In the genomic region with DNA sequence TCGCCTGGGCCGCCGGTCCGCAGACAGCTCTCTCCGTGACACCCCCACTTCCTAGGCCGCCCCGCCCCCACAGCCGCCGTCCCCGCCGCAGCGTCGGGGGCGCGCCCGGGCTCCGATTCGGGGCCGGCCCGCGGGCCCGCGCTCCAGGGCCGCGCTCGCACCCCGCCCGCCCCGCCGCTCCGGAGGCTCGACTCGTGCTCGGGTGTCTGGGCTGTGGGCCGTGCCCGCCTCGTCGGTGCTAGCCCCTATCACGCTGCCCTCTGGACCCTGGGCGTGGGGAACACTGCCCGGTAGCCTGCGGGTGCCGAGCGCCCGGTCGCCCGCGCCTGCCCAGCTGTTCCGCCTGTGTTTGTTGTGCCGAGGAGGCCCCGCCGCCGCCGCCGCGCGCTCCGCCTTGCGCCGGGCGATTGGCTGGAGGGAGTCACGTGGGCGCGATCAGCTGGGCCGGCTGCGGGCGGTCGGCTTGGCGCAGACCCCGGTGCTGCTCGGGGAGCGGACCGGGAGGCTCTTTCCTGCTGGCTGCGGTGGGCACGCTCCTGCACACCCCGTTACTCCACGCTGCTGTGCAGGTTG, we compare ENCODE assay signal across 8 mouse cellular contexts. TPM values are rescaled to one million over a fixed set of nuclear protein-coding genes. Genes with fewer than 3 reads are reported as not detected.
DNase-seq lines count a peak whose midpoint lies in the region; ATAC-seq and TF ChIP-seq lines count a peak whose summit lies in the region.

No protein-coding gene starts in this region.

- peak overlapping the region; percentile 99 for H3K27ac ChIP-seq in hindbrain, embryonic 16.5 days (ENCODE audit: low read depth, low read length)
- H3K27ac ChIP-seq in left cerebral cortex, adult 2 months = peak overlapping the region; percentile 100
- peak overlapping the region; percentile 33; the same call in 1 of the 2 replicates for H3K27ac ChIP-seq in macrophage

- peak overlapping the region; percentile 97 for H3K9ac ChIP-seq in hindbrain, embryonic 16.5 days (ENCODE audit: low read depth, low read length)

- ATAC-seq in activated CD4-positive, CD25-positive, alpha-beta regulatory T cell, adult 4 months = peak; percentile 37
- peak; percentile 68 for ATAC-seq in hindbrain, embryonic 16.5 days

- WGBS in hindbrain, embryonic 16.5 days = under 1% methylated on average over 42 of the region's 77 CpGs
- WGBS in macrophage (ENCODE audit: missing documents) = 1% methylated on average over 60 of the region's 77 CpGs

- peak; percentile 83 to 92 for DNase-seq in cerebellum, postnatal 4 days (ENCODE audit: low spot score in 2 of 2)
- DNase-seq in gastrocnemius, adult 18-20 months (ENCODE audit: low spot score) = peak; percentile 91
- peak; percentile 93 to 94 for DNase-seq in left cerebral cortex, adult 2 months (ENCODE audit: extremely low spot score in 1 of 2, low spot score in 2 of 2)
- peak; percentile 90 to 93 for DNase-seq in right cerebral cortex, adult 2 months (ENCODE audit: low spot score in 2 of 2)
- peak; percentile 56 for DNase-seq in urinary bladder, postnatal 10 days (ENCODE audit: low spot score)

- peaks cover 48% of the 10 kb centered on the region for H3K79me2 ChIP-seq in macrophage (ENCODE audit: inconsistent target)

- TF ChIP-seq CTCF in left cerebral cortex, adult 2 months (IDR thresholded peaks at IDR 0.05) = no peak

- intact Hi-C loops in left cerebral cortex, adult 2 months (cut with DNase I) = loop anchor here (1.0 to 5.0 kb wide), 3 partner anchors 38 to 270 kb away; a partner anchor contains a TSS

- peak overlapping the region; percentile 65 for H3K4me2 ChIP-seq in hindbrain, embryonic 16.5 days (ENCODE audit: low read length)

- no peaks in the 10 kb centered on the region for H3K27me3 ChIP-seq in hindbrain, embryonic 16.5 days (replicated peaks; ENCODE audit: control insufficient read depth, insufficient read depth, low read length)

- no peaks in the 10 kb centered on the region for H3K36me3 ChIP-seq in hindbrain, embryonic 16.5 days (ENCODE audit: control insufficient read depth, insufficient read depth, low read length)
- H3K36me3 ChIP-seq in macrophage (ENCODE audit: inconsistent target) = 0 out of 2 replicates have a peak, but pooled peaks cover 16% of the 10 kb centered on the region

- H3K9me3 ChIP-seq in hindbrain, embryonic 16.5 days (ENCODE audit: control insufficient read depth, low read length) = no peaks in the 10 kb centered on the region

- peaks cover 11% of the 10 kb centered on the region for H3K4me1 ChIP-seq in hindbrain, embryonic 16.5 days (ENCODE audit: control insufficient read depth, insufficient read depth, low read depth, low read length)

- H3K4me3 ChIP-seq in hindbrain, embryonic 16.5 days (ENCODE audit: low read length) = peak overlapping the region; percentile 93
- H3K4me3 ChIP-seq in left cerebral cortex, adult 2 months = peak overlapping the region; percentile 85
- peak overlapping the region; percentile 71 for H3K4me3 ChIP-seq in macrophage (ENCODE audit: inconsistent target)

RNA-seq across cellular contexts. Expression of a gene that starts 1.0 kb away (rescaled TPM):
- polyA plus RNA-seq in activated CD4-positive, CD25-positive, alpha-beta regulatory T cell, adult 4 months (2017; shearing (Covaris generic)) = 10 to 100 TPM; 81.9 to 84.1 TPM
- total RNA-seq in gastrocnemius, adult 18-20 months (2021) = 10 to 100 TPM; 30.2 to 30.7 TPM
- polyA plus RNA-seq in hindbrain, embryonic 16.5 days (2015; fragmentation: Nextera tagmentation; extraction: Ambion mirVana) = 107 and 108 TPM in 2 replicates
- total RNA-seq in left cerebral cortex, adult 2 months (2021) = 10 to 100 TPM; 80.4 to 92.3 TPM
- 10 to 100 TPM; 18.1 to 65.3 (median 33.0) TPM for total RNA-seq in macrophage (2018; cell fraction: chromatin; rRNA removed)
- 10 to 100 TPM; 27.9 to 60.3 (median 47.2) TPM for total RNA-seq in macrophage (2018; cell fraction: cytosol; rRNA removed)
- 10 to 100 TPM; 26.4 to 83.5 (median 45.0) TPM for total RNA-seq in macrophage (2018; cell fraction: nucleus; rRNA removed)
- 35.2 to 56.7 TPM (median 41.6 TPM) in 3 replicates for polyA plus RNA-seq in macrophage (2018)

Comparison
In these comparisons a context has a peak if more than half of its experiments do, and no peak if none do; other contexts are left out.
1. Peak in every context shown above with its lines: DNase-seq, ATAC-seq, H3K4me3 ChIP-seq and H3K27ac ChIP-seq.
2. H3K27ac ChIP-seq: peak in every context shown above with its lines; median percentile 100 in left cerebral cortex, adult 2 months; 99 in hindbrain, embryonic 16.5 days; 33 in macrophage.